Mouse (Mus musculus): Measurements from ENCODE around the gene Impdh1. TPM values are rescaled to one million over a fixed set of nuclear protein-coding genes. Genes with fewer than 3 reads are reported as not detected.
A peak's percentile ranks its signal among the peaks of the same experiment; 100 is the strongest.

Impdh1 gene
- polyA plus RNA-seq, 1 experiment from 2014 or later: 51.7 TPM

DNA sequence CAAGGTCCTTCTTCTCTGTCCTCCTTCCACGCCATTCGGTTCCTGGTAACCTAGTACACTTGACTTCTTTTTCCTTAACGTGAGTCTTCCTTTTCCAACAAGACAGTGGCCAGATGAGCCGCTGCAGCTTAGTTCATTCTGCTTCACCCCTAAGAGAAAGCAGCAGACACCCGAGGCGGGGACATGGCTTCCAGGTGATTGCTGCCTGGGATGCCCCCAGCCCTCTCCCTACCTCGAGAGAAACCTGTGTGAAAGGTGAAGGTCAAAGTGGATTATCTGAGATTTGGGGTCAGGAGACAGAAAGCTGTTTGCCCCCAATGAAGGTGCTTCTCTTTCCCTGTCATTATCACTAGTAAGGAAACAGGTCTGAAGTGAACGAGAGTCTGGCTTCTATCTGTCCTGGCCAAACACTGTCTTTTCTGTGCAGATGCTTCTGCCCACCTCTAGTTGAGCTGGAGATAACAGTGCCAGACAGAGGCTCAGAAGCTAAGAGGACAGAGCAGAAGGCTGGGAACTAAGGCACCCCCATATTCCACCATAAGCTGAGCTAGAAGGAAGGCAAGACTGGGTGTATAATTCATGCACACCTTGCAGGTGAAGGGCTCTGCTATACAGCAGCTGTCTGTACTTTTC is 16.8 kb downstream of the Impdh1 start:
- WGBS: 44% methylated on average over 8 of the region's 8 CpGs
- peak overlapping the region; percentile 36 for H3K4me3 ChIP-seq

DNA sequence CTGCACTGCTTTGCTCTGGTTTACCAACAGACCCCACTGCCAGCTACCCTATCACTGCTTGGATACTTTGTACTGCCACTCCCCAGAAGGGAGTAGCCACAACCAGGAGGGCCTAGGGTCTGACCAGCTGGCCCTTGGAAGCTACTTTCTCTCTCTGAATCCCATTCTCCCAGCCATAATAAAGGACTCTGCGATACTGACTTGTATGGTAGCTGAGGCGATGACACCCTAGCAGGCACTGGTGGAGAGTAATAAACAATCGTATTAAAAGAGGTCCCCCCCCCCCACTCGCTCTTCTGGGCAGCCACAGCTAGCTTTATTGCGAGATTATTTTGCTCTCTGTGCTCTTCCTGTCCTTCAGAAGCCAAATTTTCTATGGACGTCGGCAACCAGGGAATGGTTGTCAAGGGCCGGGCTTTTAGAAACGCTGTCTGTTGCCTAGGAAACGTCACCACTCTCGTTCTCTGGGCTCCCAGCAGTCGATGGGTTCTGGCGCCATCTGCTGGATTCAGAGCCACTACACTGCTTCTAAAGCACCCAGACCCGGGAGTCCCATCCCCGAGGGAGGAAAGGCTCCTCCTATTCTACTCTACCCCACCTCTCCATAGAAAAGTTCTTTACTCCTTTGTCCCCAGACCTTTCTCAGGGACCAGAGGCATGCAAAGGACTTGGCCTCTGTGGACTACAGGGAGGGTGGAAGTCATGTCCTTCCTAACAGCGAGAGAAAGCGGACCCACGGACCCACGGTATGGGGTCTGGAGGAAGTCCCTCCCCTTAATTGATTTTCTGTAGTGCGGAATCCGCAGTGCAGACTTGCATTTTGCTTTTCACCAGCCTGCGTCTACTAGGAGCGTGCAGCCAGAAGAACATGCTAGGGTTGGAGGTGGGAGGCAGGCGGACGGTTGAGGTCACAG is 17.6 kb downstream of the Impdh1 start:
- Histone ChIP-seq H3K4me3 (peak overlapping the region; percentile 36), H3K36me3 (peaks cover 32% of the 10 kb centered on the region), H3K27ac (no peak overlapping the region), H3K9ac (0 out of 2 replicates have a peak overlapping the region, but pooled peaks have one; percentile 8), H3K27me3 (peaks cover 7% of the 10 kb centered on the region), H3K4me2 (replicated peaks) (peak overlapping the region; percentile 64), H3K4me1 (peaks cover 16% of the 10 kb centered on the region; the same call in 1 of the 2 replicates), H3K9me3 (no peaks in the 10 kb centered on the region)
- peak; percentile 78 for ATAC-seq (ENCODE audit: low FRiP score, low read depth)
- 16% methylated on average over 25 of the region's 25 CpGs for WGBS

More for the DNA sequence above, 16.8 kb downstream of the Impdh1 start:
- Histone ChIP-seq H3K9me3 (no peaks in the 10 kb centered on the region), H3K4me1 (peaks cover 12% of the 10 kb centered on the region; the same call in 1 of the 2 replicates), H3K27me3 (peaks cover 7% of the 10 kb centered on the region), H3K9ac (0 out of 2 replicates have a peak overlapping the region, but pooled peaks have one; percentile 8), H3K4me2 (replicated peaks) (peak overlapping the region; percentile 64), H3K36me3 (peaks cover 39% of the 10 kb centered on the region), H3K27ac (no peak overlapping the region)
- no peak for ATAC-seq (ENCODE audit: low FRiP score, low read depth)

DNA sequence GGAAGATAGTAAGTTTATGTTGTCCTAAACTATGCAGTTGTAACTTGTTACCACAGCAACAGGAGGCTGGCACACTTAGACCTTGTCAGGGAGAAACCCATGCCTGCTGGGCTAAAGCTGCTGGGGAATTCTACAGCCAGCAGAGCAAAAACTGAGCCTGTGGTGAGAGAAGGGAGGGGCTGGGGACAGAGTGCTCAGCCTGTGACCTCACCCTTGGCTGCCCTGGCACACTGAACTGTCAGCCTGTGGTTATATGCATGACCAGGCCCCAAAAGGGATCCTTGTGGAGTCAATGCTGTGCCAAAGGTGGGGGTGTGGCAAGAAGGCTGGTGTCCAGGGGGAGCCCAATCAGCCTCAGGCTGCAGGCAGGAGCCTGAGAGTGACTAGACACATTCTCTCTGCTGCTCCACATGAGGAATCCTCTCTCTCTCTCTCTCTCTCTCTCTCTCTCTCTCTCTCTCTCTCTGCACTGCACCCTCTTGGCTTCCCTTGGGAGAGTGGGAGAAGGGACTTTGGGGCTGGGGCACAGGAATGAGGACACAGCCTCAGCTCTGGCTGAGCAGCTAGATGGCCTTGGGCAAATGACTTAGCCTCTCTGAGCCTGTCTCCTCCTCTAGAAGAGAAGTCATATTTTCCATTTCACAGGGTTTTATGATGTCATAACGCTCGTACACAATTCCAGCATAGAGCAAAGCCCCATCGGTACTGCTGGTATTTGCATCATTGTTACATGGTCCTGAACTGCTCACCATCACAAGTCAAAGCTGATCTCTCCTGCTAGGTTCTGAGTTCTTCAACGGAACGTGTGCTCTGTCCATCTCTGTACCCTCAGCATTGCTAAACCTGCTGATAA is 20.1 kb downstream of the Impdh1 start:
- Histone ChIP-seq H3K4me2 (replicated peaks) (no peak overlapping the region), H3K36me3 (peaks cover 7% of the 10 kb centered on the region), H3K27ac (no peak overlapping the region), H3K27me3 (peaks cover 7% of the 10 kb centered on the region), H3K4me1 (peaks cover 16% of the 10 kb centered on the region; the same call in 1 of the 2 replicates), H3K4me3 (no peak overlapping the region), H3K9ac (no peak overlapping the region), H3K9me3 (no peaks in the 10 kb centered on the region)
- 83% methylated on average over 5 of the region's 5 CpGs for WGBS
- ATAC-seq (ENCODE audit: low FRiP score, low read depth): no peak

DNA sequence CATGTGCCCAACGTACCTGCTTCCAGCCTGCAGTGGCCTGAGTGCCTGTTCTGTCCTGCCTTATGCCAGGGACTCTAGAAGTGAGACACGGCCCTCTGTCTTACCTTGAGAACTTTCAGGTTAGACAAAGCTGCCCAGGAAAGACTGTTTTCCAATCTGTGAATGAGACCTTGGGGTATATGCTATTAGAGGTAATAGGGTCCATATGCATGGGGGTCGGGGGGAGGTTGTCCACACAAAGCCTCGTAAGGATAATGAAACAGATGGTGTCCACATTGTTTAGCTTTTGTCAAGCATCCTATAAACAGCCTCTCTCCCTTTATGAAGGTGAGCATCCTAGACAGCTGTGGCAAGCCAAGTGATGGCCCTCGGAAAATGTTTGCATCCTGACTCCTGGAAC is 21.0 kb downstream of the Impdh1 start:
- Histone ChIP-seq H3K27ac (no peak overlapping the region), H3K9ac (no peak overlapping the region), H3K36me3 (no peaks in the 10 kb centered on the region), H3K27me3 (peaks cover 7% of the 10 kb centered on the region), H3K4me2 (replicated peaks) (no peak overlapping the region), H3K9me3 (no peaks in the 10 kb centered on the region), H3K4me1 (peaks cover 16% of the 10 kb centered on the region; the same call in 1 of the 2 replicates), H3K4me3 (no peak overlapping the region)
- ATAC-seq (ENCODE audit: low FRiP score, low read depth): no peak
- 54% methylated on average over 5 of the region's 5 CpGs for WGBS

DNA sequence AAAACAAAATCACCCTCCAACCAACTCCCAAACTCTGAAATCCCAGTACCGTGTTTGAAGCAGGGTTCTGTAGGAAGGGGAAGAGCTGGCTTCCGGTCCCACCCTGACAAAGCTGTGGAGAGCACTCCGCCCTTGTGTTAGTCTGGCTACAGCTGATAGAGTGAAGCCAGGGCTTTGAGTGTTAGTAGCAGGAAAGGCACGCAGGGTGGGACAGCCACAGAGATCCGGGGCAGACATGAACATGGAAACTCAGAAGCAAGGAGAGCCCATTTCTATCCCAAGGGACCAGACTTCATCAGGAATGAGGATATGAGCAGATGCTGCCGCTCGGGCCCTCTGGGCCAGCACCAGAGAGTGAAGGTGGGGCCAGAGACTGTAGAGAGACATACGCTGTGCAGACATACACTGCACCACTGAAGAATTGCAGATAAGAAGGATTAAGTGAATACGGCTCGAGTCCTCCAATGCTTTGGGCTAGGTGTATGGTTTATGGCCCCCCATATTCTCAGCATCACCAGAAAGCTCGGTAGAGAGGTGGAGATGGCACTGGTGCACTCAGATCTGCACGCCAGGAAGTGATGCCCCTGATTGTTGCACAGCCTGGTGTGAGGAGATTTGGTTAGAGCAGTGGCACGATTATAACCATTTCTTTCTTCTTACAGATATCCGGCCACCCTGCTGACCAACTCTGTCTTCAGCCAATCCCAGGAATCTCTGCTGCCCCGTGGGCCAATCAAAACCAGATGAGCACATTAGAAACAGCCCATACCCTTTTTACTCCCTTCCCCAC is 22.0 kb downstream of the Impdh1 start:
- H3K4me1 ChIP-seq: peaks cover 15% of the 10 kb centered on the region; the same call in 1 of the 2 replicates
- peaks cover 7% of the 10 kb centered on the region for H3K27me3 ChIP-seq
- H3K36me3 ChIP-seq: no peaks in the 10 kb centered on the region
- H3K4me2 ChIP-seq (replicated peaks): no peak overlapping the region
- no peak overlapping the region for H3K4me3 ChIP-seq
- no peak for ATAC-seq (ENCODE audit: low FRiP score, low read depth)
- H3K9ac ChIP-seq: 0 out of 2 replicates have a peak overlapping the region, but pooled peaks have one; percentile 35
- 54% methylated on average over 15 of the region's 15 CpGs for WGBS
- H3K9me3 ChIP-seq: no peaks in the 10 kb centered on the region
- H3K27ac ChIP-seq: no peak overlapping the region

DNA sequence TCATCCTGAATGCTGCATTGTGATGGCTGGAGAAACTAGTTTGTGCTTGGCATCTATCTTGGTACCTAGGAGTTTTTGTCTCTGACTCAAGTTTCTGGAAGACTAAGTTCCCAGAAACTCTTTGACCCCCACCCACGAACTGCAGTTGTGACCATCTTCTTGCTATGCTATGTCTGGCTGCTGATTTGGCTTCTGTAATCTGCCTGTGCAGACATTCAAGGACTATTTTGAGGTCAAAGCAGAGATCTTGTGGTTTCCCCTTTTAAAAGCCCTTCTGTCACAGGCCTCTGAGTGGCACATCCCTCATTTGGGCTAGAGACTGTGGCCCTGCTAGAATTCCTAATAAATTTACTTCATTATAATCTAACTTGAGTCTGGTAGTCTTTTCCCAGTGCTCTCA is 28.2 kb downstream of the Impdh1 start:
- Histone ChIP-seq H3K9me3 (no peaks in the 10 kb centered on the region), H3K4me3 (no peak overlapping the region), H3K4me1 (no peaks in the 10 kb centered on the region), H3K9ac (no peak overlapping the region), H3K4me2 (replicated peaks) (no peak overlapping the region), H3K27ac (no peak overlapping the region), H3K36me3 (no peaks in the 10 kb centered on the region), H3K27me3 (0 out of 2 replicates have a peak, but pooled peaks cover under 1% of the 10 kb centered on the region)
- ATAC-seq (ENCODE audit: low FRiP score, low read depth): no peak
- WGBS: 63% methylated on average over 1 of the region's 1 CpGs

DNA sequence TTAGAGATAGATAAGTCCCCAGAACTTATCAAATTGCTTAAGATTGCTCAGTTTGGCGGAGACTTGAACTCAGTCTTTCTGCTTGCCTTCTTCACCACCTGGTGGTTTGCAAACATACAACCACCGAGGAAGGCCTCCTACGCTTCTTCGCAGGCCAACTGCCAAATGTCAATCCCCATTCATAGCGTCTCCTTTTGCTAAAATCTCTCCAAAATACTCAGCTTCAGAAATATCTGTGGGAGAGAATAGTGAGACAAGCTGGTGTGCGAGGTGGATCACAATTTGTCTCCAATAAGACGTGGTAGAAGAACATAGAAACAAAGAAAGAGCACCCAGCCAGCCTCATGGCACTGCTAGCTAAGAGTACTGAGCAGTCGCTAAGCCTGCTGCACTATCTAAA is 36.3 kb downstream of the Impdh1 start:
- Histone ChIP-seq H3K9me3 (no peaks in the 10 kb centered on the region), H3K4me1 (peaks cover 9% of the 10 kb centered on the region), H3K27ac (no peak overlapping the region), H3K9ac (no peak overlapping the region; the same call in 1 of the 2 replicates), H3K4me2 (replicated peaks) (peak overlapping the region; percentile 94), H3K4me3 (peak overlapping the region; percentile 65), H3K27me3 (peaks cover 55% of the 10 kb centered on the region), H3K36me3 (no peaks in the 10 kb centered on the region)
- no peak for ATAC-seq (ENCODE audit: low FRiP score, low read depth)
- WGBS: 52% methylated on average over 8 of the region's 8 CpGs

DNA sequence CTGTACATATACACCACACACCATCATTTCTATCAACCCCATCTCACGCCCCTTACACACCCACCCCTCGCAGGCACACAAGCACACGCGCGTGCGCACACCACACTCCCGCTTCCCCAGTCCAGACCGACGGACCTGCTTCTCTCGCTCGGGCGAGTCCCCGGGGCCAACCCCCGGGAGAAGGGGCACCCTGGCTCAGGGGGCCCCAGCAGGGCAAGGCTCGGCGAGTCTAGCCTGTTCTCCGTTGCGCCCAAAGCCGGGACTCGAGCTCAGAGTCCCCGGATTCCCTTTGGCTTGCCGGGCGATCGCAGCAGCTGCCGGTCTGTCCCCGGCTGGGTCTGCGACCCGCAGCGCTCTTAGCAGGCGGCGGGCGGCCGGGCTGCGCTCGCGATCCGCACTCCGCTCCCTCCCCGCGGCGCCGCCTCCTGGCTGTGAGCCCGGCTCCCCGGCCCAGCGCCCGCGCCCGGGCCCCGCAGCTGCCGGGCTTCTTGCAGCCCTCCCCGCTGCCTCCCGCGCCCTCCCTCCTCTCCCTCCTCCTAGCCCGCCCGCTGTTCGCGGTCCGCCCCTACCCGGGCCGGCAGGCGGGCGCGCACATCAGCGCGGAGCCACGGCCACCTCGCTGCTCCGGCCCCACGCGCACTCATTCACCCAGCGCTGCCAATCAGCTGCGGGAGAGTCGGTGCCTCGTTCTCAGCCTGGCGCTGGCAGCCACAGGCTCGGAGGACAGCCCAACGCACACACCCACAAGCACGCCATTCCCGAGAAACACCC is 37.1 kb downstream of the Impdh1 start, which contains the start of gene Prrt4:
Gene Prrt4, minus strand, starts transcription at position 697 of the 771 bp plus-strand sequence.
- H3K27ac ChIP-seq: no peak within 1 kb of the TSS; the same call in 1 of the 2 replicates
- peak within 1 kb of the TSS; percentile 65 for H3K4me3 ChIP-seq
- H3K36me3 ChIP-seq: no peaks in the 10 kb centered on the region
- WGBS: under 1% methylated on average over 69 of the region's 79 CpGs
- H3K9me3 ChIP-seq: no peaks in the 10 kb centered on the region
- H3K27me3 ChIP-seq: peaks cover 63% of the 10 kb centered on the region
- H3K9ac ChIP-seq: peak within 1 kb of the TSS; percentile 76
- H3K4me2 ChIP-seq (replicated peaks): peak within 1 kb of the TSS; percentile 94
- ATAC-seq (ENCODE audit: low FRiP score, low read depth): peak; percentile 57
- peaks cover 9% of the 10 kb centered on the region for H3K4me1 ChIP-seq

DNA sequence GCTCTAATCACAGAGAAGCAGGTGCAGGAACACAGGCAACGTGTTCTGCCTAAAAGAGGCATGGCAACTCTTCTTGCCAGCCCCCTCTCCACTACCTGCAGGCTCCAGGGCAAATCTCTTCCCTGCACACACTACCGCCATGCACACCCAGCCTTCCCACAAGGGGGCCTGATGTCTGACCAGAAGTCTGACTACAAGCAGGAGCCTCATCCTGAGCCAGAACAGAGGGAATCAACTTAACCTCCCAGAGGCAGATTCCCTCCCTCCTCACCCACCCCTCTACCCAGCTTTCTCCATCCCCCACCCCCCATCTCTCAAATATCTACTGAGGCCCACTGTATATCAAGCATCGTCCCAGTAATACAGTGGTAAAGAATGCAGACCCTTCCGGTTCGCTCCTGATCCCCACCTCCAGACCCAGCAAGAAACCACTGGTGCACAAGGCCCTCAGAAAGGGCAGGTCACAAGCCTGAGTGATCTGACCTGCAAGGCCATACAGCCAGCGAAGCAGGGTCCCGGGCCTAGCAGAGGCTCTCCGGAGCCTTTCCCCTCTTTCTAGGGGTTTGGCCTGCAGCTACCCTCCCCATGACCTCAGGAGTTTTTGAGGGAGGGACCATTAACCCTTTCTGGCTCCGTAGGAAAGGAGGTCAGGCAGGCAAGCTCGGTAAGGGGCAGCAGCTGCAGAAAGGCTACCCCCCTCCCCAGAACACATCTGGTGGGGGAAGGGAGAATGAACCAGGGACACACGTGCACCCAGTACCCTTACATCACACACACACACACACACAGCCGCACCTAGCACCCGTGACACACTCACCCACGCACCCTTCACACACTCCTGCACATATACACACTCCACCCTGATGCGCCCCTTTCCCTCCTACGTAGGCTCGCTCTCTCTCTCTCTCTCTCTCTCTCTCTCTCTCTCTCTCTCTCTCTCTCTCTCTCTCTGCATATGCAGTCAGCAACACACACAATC is 38.0 kb downstream of the Impdh1 start:
- peak overlapping the region; percentile 76 for H3K9ac ChIP-seq
- peak overlapping the region; percentile 65 for H3K4me3 ChIP-seq
- H3K4me2 ChIP-seq (replicated peaks): peak overlapping the region; percentile 94
- WGBS: 14% methylated on average over 17 of the region's 17 CpGs
- no peak overlapping the region for H3K27ac ChIP-seq
- no peaks in the 10 kb centered on the region for H3K9me3 ChIP-seq
- peaks cover 72% of the 10 kb centered on the region for H3K27me3 ChIP-seq
- H3K4me1 ChIP-seq: peaks cover 9% of the 10 kb centered on the region
- no peaks in the 10 kb centered on the region for H3K36me3 ChIP-seq
- peak; percentile 42; the same call in 1 of the 2 replicates for ATAC-seq (ENCODE audit: low FRiP score, low read depth)

Measured in limb, embryonic 13.5 days (tissue).